Mouse (Mus musculus) kidney, embryonic 14.5 days (tissue): ENCODE results near the gene Fcho1. TPM values are rescaled to one million over a fixed set of nuclear protein-coding genes. Genes with fewer than 3 reads are reported as not detected.
"Not testable (repeated sequence)": the region's sequence is repeated elsewhere in the genome, so short reads cannot be mapped to it uniquely, and the experiment has no call there.

Source experiments
- ATAC-seq: fragments of 200-750 bp; cut with Nextera tagmentation; 2 replicates; pipeline ENCODE4 v1.8.0; 2017; ENCODE audit warnings: moderate number of reproducible peaks, mild to moderate bottlenecking, moderate TSS enrichment, moderate library complexity; ENCODE audit not compliant: low FRiP score, low TSS enrichment
- H3K27ac ChIP-seq: fragments of 300-500 bp; sonication (generic); 2 replicates; pipeline ENCODE4 v1.5.1; 2014; ENCODE audit warnings: low read depth, mild to moderate bottlenecking, low read length, moderate library complexity, mixed read lengths
- H3K27me3 ChIP-seq: fragments of 300-500 bp; sonication (generic); 2 replicates; pipeline ENCODE4 v1.6.1; 2014; ENCODE audit warnings: mild to moderate bottlenecking, low read length; ENCODE audit not compliant: control insufficient read depth, insufficient read depth
- H3K36me3 ChIP-seq: fragments of 300-500 bp; sonication (generic); 2 replicates; pipeline ENCODE4 v1.6.1; 2014; ENCODE audit warnings: low read length, mixed read lengths; ENCODE audit not compliant: control insufficient read depth, insufficient read depth
- H3K4me1 ChIP-seq: fragments of 300-500 bp; sonication (generic); 2 replicates; pipeline ENCODE4 v1.6.1; 2014; ENCODE audit warnings: low read length, mixed read lengths; ENCODE audit not compliant: control insufficient read depth, insufficient read depth
- H3K4me2 ChIP-seq: fragments of 300-500 bp; sonication (generic); replicated peaks from 2 replicates; pipeline ENCODE4 v1.6.1; 2014; ENCODE audit warnings: low read depth, mild to moderate bottlenecking, low read length
- H3K4me3 ChIP-seq: fragments of 300-500 bp; sonication (generic); 2 replicates; pipeline ENCODE4 v1.5.1; 2014; ENCODE audit warnings: mild to moderate bottlenecking, low read length
- H3K9ac ChIP-seq: fragments of 300-500 bp; sonication (generic); 2 replicates; pipeline ENCODE4 v1.6.1; 2014; ENCODE audit warnings: low read depth, mild to moderate bottlenecking, low read length, moderate library complexity
- H3K9me3 ChIP-seq: fragments of 300-500 bp; sonication (generic); 2 replicates; pipeline ENCODE4 v1.6.1; 2016; ENCODE audit warnings: low read length; ENCODE audit not compliant: control insufficient read depth
- WGBS: fragments of 180-500 bp; shearing (Covaris S2); extraction: QIAGEN DNeasy Blood & Tissue Kit; methylation state at CpG from one replicate; pipeline ENCODE4 v1.1.7; 2014; 5-methylcytosine and 5-hydroxymethylcytosine counted together
- polyA plus RNA-seq: library from polyadenylated mRNA; unstranded; fragments of >200 nt; fragmentation: Nextera tagmentation; extraction: Ambion mirVana; gene quantifications from 2 replicates; pipeline ENCODE4 v1.2.1, GENCODE M21; 2014

The Fcho1 gene
- 5.5 and 6.5 TPM in 2 replicates for polyA plus RNA-seq

- H3K9me3 ChIP-seq: no peaks in the 10 kb centered on the region
- H3K4me2 ChIP-seq: peak within 1 kb of the TSS; percentile 78
- H3K27ac ChIP-seq: no peak within 1 kb of the TSS
- ATAC-seq: peak; percentile 82
- WGBS: 1% methylated on average over 44 of the region's 54 CpGs
- H3K4me1 ChIP-seq: 0 out of 2 replicates have a peak, but pooled peaks cover 4% of the 10 kb centered on the region
- peak within 1 kb of the TSS; percentile 66 for H3K9ac ChIP-seq
- H3K36me3 ChIP-seq: no peaks in the 10 kb centered on the region
- H3K4me3 ChIP-seq: peak within 1 kb of the TSS; percentile 62
- H3K27me3 ChIP-seq: peaks cover 25% of the 10 kb centered on the region
These were observed at the start of gene Fcho1 for GRCm38 (mm10) chr8:71725122-71725924. Gene Fcho1, minus strand, starts transcription at chr8:71725716.

GRCm38 (mm10) chr8:71771336-71771735 is 45.8 kb upstream of the Fcho1 start:
- no peak for ATAC-seq
- Histone ChIP-seq H3K9ac (no peak overlapping the region), H3K4me2 (no peak overlapping the region), H3K27ac (no peak overlapping the region), H3K4me1 (no peaks in the 10 kb centered on the region), H3K4me3 (no peak overlapping the region), H3K9me3 (peaks cover 9% of the 10 kb centered on the region), H3K27me3 (no peaks in the 10 kb centered on the region), H3K36me3 (no peaks in the 10 kb centered on the region)
- WGBS: 90% methylated on average over 15 of the region's 15 CpGs

DNA sequence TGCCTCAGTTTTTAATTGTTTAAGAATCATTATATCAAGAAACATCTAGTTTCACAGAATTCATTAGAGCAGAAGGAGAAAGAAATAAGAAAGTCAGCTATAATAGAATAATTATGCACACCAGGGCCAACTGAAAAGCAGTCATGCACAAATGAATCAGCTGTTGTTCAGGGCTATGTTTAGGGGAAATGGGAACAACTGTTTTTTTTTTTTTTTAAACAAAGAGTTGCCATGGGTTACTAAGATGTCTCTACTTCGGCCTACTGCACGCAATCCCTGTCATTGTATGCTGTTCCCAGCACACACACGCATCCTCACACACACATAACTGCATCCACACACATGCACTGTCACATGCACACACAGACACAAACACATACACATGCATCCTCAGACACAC is 33.3 kb upstream of the Fcho1 start:
- 93% methylated on average over 3 of the region's 3 CpGs for WGBS
- no peak overlapping the region for H3K27ac ChIP-seq
- H3K4me3 ChIP-seq: no peak overlapping the region
- no peak overlapping the region for H3K9ac ChIP-seq
- no peaks in the 10 kb centered on the region for H3K36me3 ChIP-seq
- no peaks in the 10 kb centered on the region for H3K4me1 ChIP-seq
- H3K4me2 ChIP-seq: no peak overlapping the region
- no peaks in the 10 kb centered on the region for H3K9me3 ChIP-seq
- no peak for ATAC-seq
- no peaks in the 10 kb centered on the region for H3K27me3 ChIP-seq

DNA sequence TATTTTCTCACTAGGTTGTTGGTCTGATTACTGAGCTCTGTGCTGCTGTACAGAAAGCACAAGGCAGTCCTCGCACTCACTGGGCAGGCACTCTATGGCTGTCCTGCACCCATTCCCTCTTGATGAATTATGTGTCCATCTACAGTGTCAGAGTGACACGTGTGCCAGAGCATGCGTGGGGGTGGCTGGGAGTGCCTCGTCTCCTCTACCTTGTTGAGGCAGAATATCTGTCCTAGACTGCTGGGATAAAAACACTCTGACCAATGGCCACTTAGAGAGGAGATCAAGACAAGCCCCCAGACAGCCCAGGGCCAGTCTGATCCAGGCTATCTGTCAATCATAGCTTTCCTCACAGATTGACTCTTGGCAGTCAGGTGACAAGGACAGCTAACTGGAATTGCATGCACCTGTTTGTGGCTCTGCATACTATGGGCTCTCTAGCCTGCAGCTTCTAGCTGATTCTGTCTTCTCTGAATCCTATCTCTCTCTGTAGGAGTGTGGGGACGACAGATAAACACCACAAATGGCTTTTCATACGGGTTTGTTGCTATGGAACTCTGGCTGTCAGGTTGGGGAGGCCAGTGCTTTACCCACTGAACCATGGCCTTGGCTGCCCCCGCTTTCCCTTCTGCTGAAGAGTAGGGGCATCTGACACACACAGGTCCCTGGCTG is 27.5 kb upstream of the Fcho1 start:
- not testable (repeated sequence) for ATAC-seq, H3K27me3 ChIP-seq, H3K4me1 ChIP-seq, H3K27ac ChIP-seq, H3K4me3 ChIP-seq, H3K36me3 ChIP-seq, H3K4me2 ChIP-seq, H3K9ac ChIP-seq, H3K9me3 ChIP-seq
- 49% methylated on average over 7 of the region's 7 CpGs for WGBS

DNA sequence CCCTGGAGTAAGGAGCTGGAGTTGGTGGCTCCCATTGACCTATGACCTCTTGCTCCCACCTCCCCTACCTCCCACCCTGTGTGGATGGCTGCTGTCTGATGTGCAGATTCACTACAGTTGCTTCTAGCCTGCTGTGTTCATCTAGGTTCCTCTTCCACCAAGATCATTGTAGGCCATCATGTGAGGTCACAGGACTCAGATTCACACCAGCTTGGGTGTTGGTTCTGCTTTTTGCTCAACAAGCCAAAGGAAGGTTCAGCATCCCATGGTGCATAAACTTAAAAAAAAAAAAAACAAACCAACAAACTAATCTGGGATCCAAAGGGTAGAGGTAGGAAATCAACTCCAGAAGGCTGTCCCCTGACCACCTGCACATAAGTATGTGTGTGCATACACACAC is 26.7 kb upstream of the Fcho1 start:
- not testable (repeated sequence) for H3K36me3 ChIP-seq, H3K27ac ChIP-seq, H3K4me1 ChIP-seq, ATAC-seq, H3K4me2 ChIP-seq, H3K9ac ChIP-seq, H3K4me3 ChIP-seq, H3K27me3 ChIP-seq, H3K9me3 ChIP-seq

- H3K4me3 ChIP-seq, H3K27me3 ChIP-seq, H3K4me1 ChIP-seq, H3K27ac ChIP-seq, H3K9me3 ChIP-seq, H3K36me3 ChIP-seq, H3K4me2 ChIP-seq, H3K9ac ChIP-seq: not testable (repeated sequence)
- peak; percentile 37 for ATAC-seq
- 61% methylated on average over 2 of the region's 2 CpGs for WGBS
These were observed 25.9 kb upstream of the Fcho1 start for GRCm38 (mm10) chr8:71751337-71751886.

GRCm38 (mm10) chr8:71749321-71750075 is 24.0 kb upstream of the Fcho1 start:
- not testable (repeated sequence) for H3K9ac ChIP-seq, H3K9me3 ChIP-seq, H3K4me2 ChIP-seq, H3K27ac ChIP-seq, H3K27me3 ChIP-seq, H3K4me3 ChIP-seq, ATAC-seq, H3K4me1 ChIP-seq, H3K36me3 ChIP-seq
- 85% methylated on average over 6 of the region's 6 CpGs for whole genome bisulfite sequencing

DNA sequence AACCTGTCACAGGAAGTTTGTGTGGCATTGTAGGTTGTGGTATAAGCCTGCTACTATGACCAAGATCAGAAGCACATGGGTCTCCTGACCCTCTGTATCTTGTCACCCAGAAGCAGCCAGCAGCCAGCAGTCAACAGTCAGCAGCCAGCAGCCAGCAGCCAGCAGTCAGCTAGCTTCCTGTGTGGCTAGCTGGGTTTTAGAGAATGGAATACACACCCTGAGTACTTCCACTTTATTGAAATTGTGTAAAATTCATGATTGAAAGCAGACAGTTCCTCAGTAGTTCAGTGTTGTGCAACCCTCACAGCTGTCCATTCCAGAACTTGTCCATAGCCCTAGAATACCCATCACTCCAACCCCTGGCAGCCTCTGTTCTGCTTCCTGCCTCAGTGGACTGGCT is 21.6 kb upstream of the Fcho1 start:
- H3K27me3 ChIP-seq, H3K9me3 ChIP-seq, H3K4me2 ChIP-seq, H3K27ac ChIP-seq, H3K36me3 ChIP-seq, H3K4me3 ChIP-seq, H3K9ac ChIP-seq, H3K4me1 ChIP-seq, ATAC-seq: not testable (repeated sequence)
